Mouse (Mus musculus) kidney, adult 2 months (tissue): ENCODE measurements around the gene Nisch.

ENCODE experiments used
- CTCF ChIP-seq: fragments of 200-500 bp; conservative IDR thresholded peaks from 2 replicates; pipeline ENCODE4 v1.5.1; 2011; ENCODE audit warnings: low read depth, mild to moderate bottlenecking, control low read depth, low read length, moderate library complexity, mixed read lengths; ENCODE audit not compliant: insufficient read depth, insufficient read length
- POLR2A ChIP-seq: fragments of 200-500 bp; IDR thresholded peaks from one replicate; pipeline ENCODE4 v1.6.1; 2011; ENCODE audit warnings: low read depth, low read length, control low read depth

DNA sequence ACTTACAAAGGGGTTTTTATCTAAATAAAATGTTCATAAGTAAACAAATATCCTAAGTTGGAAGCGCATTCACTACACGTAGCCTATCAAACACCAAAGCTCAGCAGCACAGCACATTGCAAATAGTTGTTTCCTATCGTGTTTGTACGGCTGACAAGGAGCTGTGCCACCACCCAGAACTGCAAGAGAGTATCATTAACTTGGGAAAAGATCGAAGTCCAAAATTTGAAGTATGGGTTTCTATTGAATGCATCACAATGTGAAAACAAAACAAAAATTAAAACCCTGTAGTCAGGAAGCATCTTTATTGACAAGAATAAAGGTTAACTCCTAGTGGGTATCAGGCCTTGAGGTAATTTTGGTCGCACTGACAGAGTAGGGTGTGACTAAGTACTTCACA lies 31.6 kb upstream of the Nisch start:
- TF ChIP-seq CTCF (no peak), POLR2A (no peak)
